Mouse (Mus musculus): Measurements from ENCODE around the gene Rgma. TPM values are rescaled to one million over a fixed set of nuclear protein-coding genes. Genes with fewer than 3 reads are reported as not detected.

Rgma gene
- total RNA-seq, 2 experiments from 2014 or later = not detected

GRCm38 (mm10) chr7:73398319-73398718 is 23.0 kb downstream of the Rgma start:
- peak; percentile 57; the same call in 1 of the 2 replicates for ATAC-seq (replicated peaks; ENCODE audit: low FRiP score, poor library complexity, severe bottlenecking)

GRCm38 (mm10) chr7:73398806-73399442 is 23.6 kb downstream of the Rgma start:
- ATAC-seq (replicated peaks; ENCODE audit: low FRiP score, poor library complexity, severe bottlenecking) = no peak

- ATAC-seq (replicated peaks; ENCODE audit: low FRiP score, poor library complexity, severe bottlenecking) = no peak
These were observed 24.3 kb downstream of the Rgma start for GRCm38 (mm10) chr7:73399501-73400044.

GRCm38 (mm10) chr7:73400051-73400916 is 25.0 kb downstream of the Rgma start:
- ATAC-seq (replicated peaks; ENCODE audit: low FRiP score, poor library complexity, severe bottlenecking) = no peak

- ATAC-seq (replicated peaks; ENCODE audit: low FRiP score, poor library complexity, severe bottlenecking) = no peak
These were observed 26.8 kb downstream of the Rgma start for GRCm38 (mm10) chr7:73402106-73402505.

- ATAC-seq (replicated peaks; ENCODE audit: low FRiP score, poor library complexity, severe bottlenecking) = no peak
These were observed 27.4 kb downstream of the Rgma start for GRCm38 (mm10) chr7:73402671-73403070.

- no peak for ATAC-seq (replicated peaks; ENCODE audit: low FRiP score, poor library complexity, severe bottlenecking)
These were observed 28.2 kb downstream of the Rgma start for GRCm38 (mm10) chr7:73403538-73403937.

GRCm38 (mm10) chr7:73405550-73405949 is 30.2 kb downstream of the Rgma start:
- ATAC-seq (replicated peaks; ENCODE audit: low FRiP score, poor library complexity, severe bottlenecking) = no peak

- ATAC-seq (replicated peaks; ENCODE audit: low FRiP score, poor library complexity, severe bottlenecking) = no peak
These were observed 36.2 kb downstream of the Rgma start for GRCm38 (mm10) chr7:73411523-73411922.

- no peak for ATAC-seq (replicated peaks; ENCODE audit: low FRiP score, poor library complexity, severe bottlenecking)
These were observed 36.7 kb downstream of the Rgma start for GRCm38 (mm10) chr7:73411986-73412385.

GRCm38 (mm10) chr7:73412419-73412818 is 37.1 kb downstream of the Rgma start:
- no peak for ATAC-seq (replicated peaks; ENCODE audit: low FRiP score, poor library complexity, severe bottlenecking)

GRCm38 (mm10) chr7:73414192-73414591 is 38.9 kb downstream of the Rgma start:
- ATAC-seq (replicated peaks; ENCODE audit: low FRiP score, poor library complexity, severe bottlenecking) = no peak

- no peak for ATAC-seq (replicated peaks; ENCODE audit: low FRiP score, poor library complexity, severe bottlenecking)
These were observed 44.1 kb downstream of the Rgma start for GRCm38 (mm10) chr7:73419375-73419774.

- no peak for ATAC-seq (replicated peaks; ENCODE audit: low FRiP score, poor library complexity, severe bottlenecking)
These were observed 45.5 kb downstream of the Rgma start for GRCm38 (mm10) chr7:73420827-73421226.

- ATAC-seq (replicated peaks; ENCODE audit: low FRiP score, poor library complexity, severe bottlenecking) = no peak
These were observed 46.1 kb downstream of the Rgma start for GRCm38 (mm10) chr7:73421278-73422015.

- ATAC-seq (replicated peaks; ENCODE audit: low FRiP score, poor library complexity, severe bottlenecking) = peak; percentile 89
These were observed 47.2 kb downstream of the Rgma start for GRCm38 (mm10) chr7:73422223-73423113.

GRCm38 (mm10) chr7:73423236-73423635 is 47.9 kb downstream of the Rgma start:
- ATAC-seq (replicated peaks; ENCODE audit: low FRiP score, poor library complexity, severe bottlenecking) = no peak

GRCm38 (mm10) chr7:73424243-73424642 is 48.9 kb downstream of the Rgma start:
- no peak for ATAC-seq (replicated peaks; ENCODE audit: low FRiP score, poor library complexity, severe bottlenecking)

- no peak for ATAC-seq (replicated peaks; ENCODE audit: low FRiP score, poor library complexity, severe bottlenecking)
These were observed 49.4 kb downstream of the Rgma start for GRCm38 (mm10) chr7:73424705-73425104.

All from erythroblast, adult 5-6 weeks (primary cell).